Mouse (Mus musculus): ENCODE results near the gene Stat4.
"Not testable (repeated sequence)": the region's sequence is repeated elsewhere in the genome, so short reads cannot be mapped to it uniquely, and the experiment has no call there.

DNA sequence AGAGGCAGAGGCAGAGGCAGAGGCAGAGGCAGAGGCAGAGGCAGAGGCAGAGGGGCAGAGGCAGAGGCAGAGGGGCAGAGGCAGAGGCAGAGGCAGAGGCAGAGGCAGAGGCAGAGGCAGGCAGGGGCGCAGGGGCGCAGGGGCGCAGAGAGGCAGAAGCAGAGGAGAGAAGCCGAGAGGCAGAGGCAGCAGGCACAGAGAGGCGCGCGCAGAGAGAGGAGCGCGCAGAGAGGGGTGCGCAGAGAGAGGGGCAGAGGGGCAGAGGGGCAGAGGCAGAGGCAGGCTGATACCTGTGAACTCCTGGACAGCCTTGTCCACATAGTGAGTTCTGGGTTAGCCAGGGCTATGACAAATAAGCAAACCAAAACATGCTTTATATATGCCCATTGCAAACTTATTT is 59.9 kb downstream of the Stat4 start:
- TF ChIP-seq CTCF, POLR2A (IDR thresholded peaks at IDR 0.05; ENCODE audit: extremely low read depth, insufficient read depth, low read length): not testable (repeated sequence)
